Mouse (Mus musculus) E14TG2a.4 (cell line): ENCODE measurements around the gene Thtpa.

Experiments
- CTCF ChIP-seq: conservative IDR thresholded peaks from 2 replicates; pipeline ENCODE4 v1.5.1; 2014; ENCODE audit warnings: low read length
- NANOG ChIP-seq: IDR thresholded peaks from 2 replicates; pipeline ENCODE4 v1.6.1; 2014; ENCODE audit warnings: borderline replicate concordance, low read length, mixed read lengths
- POU5F1 ChIP-seq: IDR thresholded peaks from 2 replicates; pipeline ENCODE4 v1.6.1; 2014; ENCODE audit warnings: low read length, borderline replicate concordance

DNA sequence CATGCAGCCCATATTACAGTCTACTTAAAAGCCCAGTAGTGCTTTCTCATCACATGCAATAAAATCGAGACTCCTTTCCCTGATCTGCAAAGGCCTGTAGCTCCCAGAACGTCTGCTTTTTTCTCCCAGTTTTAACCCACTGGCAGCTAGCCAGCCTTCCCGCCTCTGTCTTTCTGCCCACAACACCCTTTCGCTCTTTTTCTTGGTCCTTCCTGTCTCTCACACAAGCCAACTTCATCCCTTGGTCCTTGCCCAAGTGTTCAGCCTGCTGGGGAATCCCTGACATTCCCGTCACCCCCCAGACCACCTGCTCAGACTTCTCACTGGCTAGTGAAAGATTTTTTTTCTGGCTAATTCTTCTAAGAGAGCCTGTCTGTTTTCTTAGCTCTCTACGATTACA is 18.4 kb upstream of the Thtpa start:
- TF ChIP-seq CTCF (no peak), POU5F1 (no peak), NANOG (no peak)
